In genomic region chr9:121719347-121720331, GRCm38 (mm10) we compare ENCODE assay signal across 8 mouse cellular contexts. TPM values are rescaled to one million over a fixed set of nuclear protein-coding genes. Genes with fewer than 3 reads are reported as not detected.
A peak's percentile ranks its signal among the peaks of the same experiment; 100 is the strongest.
DNase-seq lines count a peak whose midpoint lies in the region; ATAC-seq and TF ChIP-seq lines count a peak whose summit lies in the region.

No protein-coding gene starts in this region.

- peak overlapping the region; percentile 88 for H3K27ac ChIP-seq in hindbrain, embryonic 14.5 days
- peak overlapping the region; percentile 98 for H3K27ac ChIP-seq in liver, embryonic 15.5 days (replicated peaks)
- H3K27ac ChIP-seq in neural tube, embryonic 12.5 days: peak overlapping the region; percentile 92

- H3K4me1 ChIP-seq in lung, adult 2 months (ENCODE audit: control insufficient read depth, insufficient read depth, low read length): peaks cover 9% of the 10 kb centered on the region
- H3K4me1 ChIP-seq in erythroblast, embryonic 14.5 days (ENCODE audit: control insufficient read depth): peaks cover 42% of the 10 kb centered on the region
- peaks cover 16% of the 10 kb centered on the region for H3K4me1 ChIP-seq in hindbrain, embryonic 14.5 days (replicated peaks; ENCODE audit: control insufficient read depth, insufficient read depth, low read length)
- peaks cover 34% of the 10 kb centered on the region for H3K4me1 ChIP-seq in liver, embryonic 15.5 days (replicated peaks)
- H3K4me1 ChIP-seq in neural tube, embryonic 12.5 days: peaks cover 11% of the 10 kb centered on the region

- peak overlapping the region; percentile 95 for H3K4me2 ChIP-seq in hindbrain, embryonic 14.5 days (replicated peaks)
- peak overlapping the region; percentile 90 for H3K4me2 ChIP-seq in liver, embryonic 15.5 days
- H3K4me2 ChIP-seq in neural tube, embryonic 12.5 days (replicated peaks): peak overlapping the region; percentile 90

- TF ChIP-seq CTCF in lung, adult 2 months (IDR thresholded peaks at IDR 0.05; ENCODE audit: insufficient read depth, low read length): no peak

- TF ChIP-seq POLR2A in lung, adult 2 months (IDR thresholded peaks at IDR 0.05; ENCODE audit: borderline replicate concordance, extremely low read depth, low read depth, low read length): no peak; the same call in 1 of the 2 replicates

- ATAC-seq in hindbrain, embryonic 14.5 days (ENCODE audit: low FRiP score): peak; percentile 67
- ATAC-seq in liver, embryonic 15.5 days (ENCODE audit: insufficient read depth): peak; percentile 53
- ATAC-seq in neural tube, embryonic 12.5 days (ENCODE audit: low FRiP score, low read depth): peak; percentile 72

- H3K27me3 ChIP-seq in erythroblast, embryonic 14.5 days (ENCODE audit: control insufficient read depth): no peaks in the 10 kb centered on the region
- H3K27me3 ChIP-seq in hindbrain, embryonic 14.5 days (ENCODE audit: control insufficient read depth, insufficient read depth, low read length): no peaks in the 10 kb centered on the region
- H3K27me3 ChIP-seq in liver, embryonic 15.5 days: no peaks in the 10 kb centered on the region
- no peaks in the 10 kb centered on the region for H3K27me3 ChIP-seq in neural tube, embryonic 12.5 days (replicated peaks)

- H3K36me3 ChIP-seq in erythroblast, embryonic 14.5 days (ENCODE audit: control insufficient read depth): peaks cover 16% of the 10 kb centered on the region
- peaks cover 3% of the 10 kb centered on the region; the same call in 1 of the 2 replicates for H3K36me3 ChIP-seq in hindbrain, embryonic 14.5 days (replicated peaks; ENCODE audit: control insufficient read depth, insufficient read depth)
- 0 out of 2 replicates have a peak, but pooled peaks cover 3% of the 10 kb centered on the region for H3K36me3 ChIP-seq in liver, embryonic 15.5 days (replicated peaks)
- no peaks in the 10 kb centered on the region for H3K36me3 ChIP-seq in neural tube, embryonic 12.5 days

- H3K9me3 ChIP-seq in erythroblast, embryonic 14.5 days (ENCODE audit: control insufficient read depth, low read length): peaks cover 2% of the 10 kb centered on the region; the same call in 1 of the 2 replicates
- no peaks in the 10 kb centered on the region for H3K9me3 ChIP-seq in hindbrain, embryonic 14.5 days (ENCODE audit: control insufficient read depth, low read length)
- no peaks in the 10 kb centered on the region for H3K9me3 ChIP-seq in liver, embryonic 15.5 days (replicated peaks)
- no peaks in the 10 kb centered on the region for H3K9me3 ChIP-seq in neural tube, embryonic 12.5 days

- WGBS in lung, adult 2 months: under 1% methylated on average over 86 of the region's 87 CpGs
- WGBS in hindbrain, embryonic 14.5 days: under 1% methylated on average over 72 of the region's 87 CpGs
- under 1% methylated on average over 86 of the region's 87 CpGs for WGBS in liver, embryonic 15.5 days (ENCODE audit: insufficient replicate concordance)
- under 1% methylated on average over 75 of the region's 87 CpGs for WGBS in neural tube, embryonic 12.5 days

- H3K9ac ChIP-seq in hindbrain, embryonic 14.5 days: peak overlapping the region; percentile 81
- H3K9ac ChIP-seq in liver, embryonic 15.5 days: peak overlapping the region; percentile 96
- peak overlapping the region; percentile 96 for H3K9ac ChIP-seq in neural tube, embryonic 12.5 days

- peak; percentile 37 for DNase-seq in lung, adult 2 months
- no peak for DNase-seq in lung, postnatal 25 days (ENCODE audit: low spot score)
- peak; percentile 31 to 39 for DNase-seq in adrenal gland, postnatal 36 days
- DNase-seq in hindbrain, embryonic 14.5 days (ENCODE audit: low spot score): peak; percentile 44
- DNase-seq in layer of hippocampus, adult 18-20 months (ENCODE audit: low spot score in 2 of 2): no peak

- H3K4me3 ChIP-seq in lung, adult 2 months (replicated peaks; ENCODE audit: extremely low read depth, low read depth, low read length): peak overlapping the region; percentile 69
- peak overlapping the region; percentile 72 for H3K4me3 ChIP-seq in erythroblast, embryonic 14.5 days (replicated peaks)
- H3K4me3 ChIP-seq in hindbrain, embryonic 14.5 days (replicated peaks; ENCODE audit: low read length): peak overlapping the region; percentile 69
- H3K4me3 ChIP-seq in liver, embryonic 15.5 days (replicated peaks): peak overlapping the region; percentile 95
- H3K4me3 ChIP-seq in neural tube, embryonic 12.5 days: peak overlapping the region; percentile 93

RNA-seq across cellular contexts. Expression of gene Nktr, which starts 0.7 kb away (rescaled TPM):
- polyA plus RNA-seq in lung, adult 2 months (2012; rRNA removed): 36.6 and 48.6 TPM in 2 replicates
- 10 to 100 TPM; 58.2 to 90.2 TPM for total RNA-seq in adrenal gland, postnatal 36 days (2021)
- 1.1 and 1.8 TPM in 2 replicates for polyA plus RNA-seq in erythroblast, embryonic 14.5 days (2012)
- polyA plus RNA-seq in hindbrain, embryonic 14.5 days (2014; fragmentation: Nextera tagmentation; extraction: Ambion mirVana): 56.2 and 64.1 TPM in 2 replicates
- polyA plus RNA-seq in liver, embryonic 15.5 days (2015; fragmentation: Nextera tagmentation; extraction: Ambion mirVana): 23.0 and 25.2 TPM in 2 replicates
- polyA plus RNA-seq in neural tube, embryonic 12.5 days (2016; fragmentation: Nextera tagmentation; extraction: Ambion mirVana): 57.6 and 64.5 TPM in 2 replicates
- total RNA-seq in layer of hippocampus, adult 18-20 months (2021): 100 to 1,000 TPM in 1 of 2 experiments, 10 to 100 TPM in 1; 98.6 to 100 TPM

RNA-seq across cellular contexts. Expression of gene Ss18l2, which starts 9.5 kb away (rescaled TPM):
- 18.4 and 22.2 TPM in 2 replicates for polyA plus RNA-seq in lung, adult 2 months (2012; rRNA removed)
- 10 to 100 TPM; 41.6 to 57.2 TPM for total RNA-seq in adrenal gland, postnatal 36 days (2021)
- polyA plus RNA-seq in erythroblast, embryonic 14.5 days (2012): 1.8 and 3.0 TPM in 2 replicates
- 171 and 213 TPM in 2 replicates for polyA plus RNA-seq in hindbrain, embryonic 14.5 days (2014; fragmentation: Nextera tagmentation; extraction: Ambion mirVana)
- 55.3 TPM in 2 replicates for polyA plus RNA-seq in liver, embryonic 15.5 days (2015; fragmentation: Nextera tagmentation; extraction: Ambion mirVana)
- 131 and 134 TPM in 2 replicates for polyA plus RNA-seq in neural tube, embryonic 12.5 days (2016; fragmentation: Nextera tagmentation; extraction: Ambion mirVana)
- total RNA-seq in layer of hippocampus, adult 18-20 months (2021): 10 to 100 TPM; 73.7 to 82.6 TPM

RNA-seq across cellular contexts. Expression of gene Sec22c, which starts 14.3 kb away (rescaled TPM):
- polyA plus RNA-seq in lung, adult 2 months (2012; rRNA removed): 8.9 and 9.9 TPM in 2 replicates
- total RNA-seq in adrenal gland, postnatal 36 days (2021): 1 to 10 TPM; 5.2 to 6.3 TPM
- polyA plus RNA-seq in erythroblast, embryonic 14.5 days (2012): 0.28 and 0.31 TPM in 2 replicates
- 21.6 and 26.5 TPM in 2 replicates for polyA plus RNA-seq in hindbrain, embryonic 14.5 days (2014; fragmentation: Nextera tagmentation; extraction: Ambion mirVana)
- 3.3 and 3.6 TPM in 2 replicates for polyA plus RNA-seq in liver, embryonic 15.5 days (2015; fragmentation: Nextera tagmentation; extraction: Ambion mirVana)
- 21.5 and 23.5 TPM in 2 replicates for polyA plus RNA-seq in neural tube, embryonic 12.5 days (2016; fragmentation: Nextera tagmentation; extraction: Ambion mirVana)
- total RNA-seq in layer of hippocampus, adult 18-20 months (2021): 10 to 100 TPM; 28.7 to 33.4 TPM

RNA-seq across cellular contexts. Expression of gene Zfp651, which starts 39.5 kb away (rescaled TPM):
- 26.8 and 46.2 TPM in 2 replicates for polyA plus RNA-seq in lung, adult 2 months (2012; rRNA removed)
- total RNA-seq in adrenal gland, postnatal 36 days (2021): 10 to 100 TPM; 40.5 to 49.7 TPM
- polyA plus RNA-seq in erythroblast, embryonic 14.5 days (2012): 0.03 and 0.04 TPM in 2 replicates
- 19.1 and 21.5 TPM in 2 replicates for polyA plus RNA-seq in hindbrain, embryonic 14.5 days (2014; fragmentation: Nextera tagmentation; extraction: Ambion mirVana)
- 1.6 and 2.0 TPM in 2 replicates for polyA plus RNA-seq in liver, embryonic 15.5 days (2015; fragmentation: Nextera tagmentation; extraction: Ambion mirVana)
- polyA plus RNA-seq in neural tube, embryonic 12.5 days (2016; fragmentation: Nextera tagmentation; extraction: Ambion mirVana): 13.1 and 19.2 TPM in 2 replicates
- 100 to 1,000 TPM in 1 of 2 experiments, 10 to 100 TPM in 1; 98.6 to 102 TPM for total RNA-seq in layer of hippocampus, adult 18-20 months (2021)

RNA-seq across cellular contexts. Expression of gene Klhl40, which starts 57.8 kb away (rescaled TPM):
- polyA plus RNA-seq in lung, adult 2 months (2012; rRNA removed): 0.49 and 4.4 TPM in 2 replicates
- total RNA-seq in adrenal gland, postnatal 36 days (2021): under 1 TPM in 1 of 2 experiments, not detected in 1; 0.16 TPM
- polyA plus RNA-seq in erythroblast, embryonic 14.5 days (2012): not detected in 2 replicates
- 1.6 and 2.3 TPM in 2 replicates for polyA plus RNA-seq in hindbrain, embryonic 14.5 days (2014; fragmentation: Nextera tagmentation; extraction: Ambion mirVana)
- 0.67 and 0.98 TPM in 2 replicates for polyA plus RNA-seq in liver, embryonic 15.5 days (2015; fragmentation: Nextera tagmentation; extraction: Ambion mirVana)
- polyA plus RNA-seq in neural tube, embryonic 12.5 days (2016; fragmentation: Nextera tagmentation; extraction: Ambion mirVana): 2.1 and 2.8 TPM in 2 replicates
- total RNA-seq in layer of hippocampus, adult 18-20 months (2021): 1 to 10 TPM; 4.8 to 5.6 TPM

Comparison
In these comparisons a context has a peak if more than half of its experiments do, and no peak if none do; other contexts are left out.
1. DNase-seq: peak in lung, adult 2 months (single experiment), adrenal gland, postnatal 36 days (2 of 2) and hindbrain, embryonic 14.5 days (single experiment); none in lung, postnatal 25 days (single experiment) and layer of hippocampus, adult 18-20 months (0 of 2).
2. Peak in every context shown above with its lines, with median percentiles within 50 percentile points of each other: H3K4me3 ChIP-seq, ATAC-seq, H3K27ac ChIP-seq, H3K4me2 ChIP-seq and H3K9ac ChIP-seq.